Mouse (Mus musculus) liver, embryonic 11.5 days (tissue): ENCODE measurements around the gene Gatad1. TPM values are rescaled to one million over a fixed set of nuclear protein-coding genes. Genes with fewer than 3 reads are reported as not detected.

Experiments
- ATAC-seq: fragments of 200-750 bp; cut with Nextera tagmentation; replicated peaks from 2 replicates; pipeline ENCODE4 v1.8.0; 2017; ENCODE audit warnings: moderate number of reproducible peaks, mild to moderate bottlenecking, moderate TSS enrichment, moderate library complexity; ENCODE audit not compliant: low FRiP score
- DNase-seq: peaks from one replicate; pipeline ENCODE4 v3.0.0-alpha.2; 2017; ENCODE audit warnings: low spot score
- H3K27ac ChIP-seq: fragments of 300-500 bp; sonication (generic); 2 replicates; pipeline ENCODE4 v1.5.1; 2014; ENCODE audit warnings: mild to moderate bottlenecking, low read depth, low read length, control low read depth
- H3K27me3 ChIP-seq: fragments of 300-500 bp; sonication (generic); replicated peaks from 2 replicates; pipeline ENCODE4 v1.6.1; 2014; ENCODE audit warnings: low read length, mixed read lengths; ENCODE audit not compliant: control insufficient read depth, insufficient read depth
- H3K36me3 ChIP-seq: fragments of 300-500 bp; sonication (generic); 2 replicates; pipeline ENCODE4 v1.6.1; 2014; ENCODE audit warnings: mild to moderate bottlenecking, low read length, moderate library complexity, mixed read lengths; ENCODE audit not compliant: control insufficient read depth, insufficient read depth
- H3K4me1 ChIP-seq: fragments of 300-500 bp; sonication (generic); replicated peaks from 2 replicates; pipeline ENCODE4 v1.6.1; 2014; ENCODE audit warnings: low read length, mixed read lengths; ENCODE audit not compliant: control insufficient read depth, insufficient read depth
- H3K4me2 ChIP-seq: fragments of 300-500 bp; sonication (generic); 2 replicates; pipeline ENCODE4 v1.6.1; 2014; ENCODE audit warnings: mild to moderate bottlenecking, control low read depth, moderate library complexity
- H3K4me3 ChIP-seq: fragments of 300-500 bp; sonication (generic); 2 replicates; pipeline ENCODE4 v1.5.1; 2014; ENCODE audit warnings: low read depth, low read length, control low read depth
- H3K9ac ChIP-seq: fragments of 300-500 bp; sonication (generic); 2 replicates; pipeline ENCODE4 v1.6.1; 2014; ENCODE audit warnings: low read depth, low read length, control low read depth
- H3K9me3 ChIP-seq: fragments of 300-500 bp; sonication (generic); 2 replicates; pipeline ENCODE4 v1.6.1; 2016; ENCODE audit warnings: low read length, inconsistent platforms, mixed read lengths; ENCODE audit not compliant: control insufficient read depth
- WGBS: fragments of 180-500 bp; shearing (Covaris S2); extraction: QIAGEN DNeasy Blood & Tissue Kit; methylation state at CpG from one replicate; pipeline ENCODE4 v1.1.7; 2014; 5-methylcytosine and 5-hydroxymethylcytosine counted together
- microRNA-seq: library from miRNA; unstranded; fragments of <30 nt; microRNA quantifications from one replicate; pipeline ENCODE4, GENCODE M21; 2017; ENCODE audit warnings: borderline number of aligned reads
- polyA plus RNA-seq: library from polyadenylated mRNA; unstranded; fragments of >200 nt; fragmentation: Nextera tagmentation; extraction: Ambion mirVana; gene quantifications from 2 replicates; pipeline ENCODE4 v1.2.1, GENCODE M21; 2014

Gatad1 gene
- polyA plus RNA-seq, 1 experiment from 2014 or later: 43.2 TPM

DNA sequence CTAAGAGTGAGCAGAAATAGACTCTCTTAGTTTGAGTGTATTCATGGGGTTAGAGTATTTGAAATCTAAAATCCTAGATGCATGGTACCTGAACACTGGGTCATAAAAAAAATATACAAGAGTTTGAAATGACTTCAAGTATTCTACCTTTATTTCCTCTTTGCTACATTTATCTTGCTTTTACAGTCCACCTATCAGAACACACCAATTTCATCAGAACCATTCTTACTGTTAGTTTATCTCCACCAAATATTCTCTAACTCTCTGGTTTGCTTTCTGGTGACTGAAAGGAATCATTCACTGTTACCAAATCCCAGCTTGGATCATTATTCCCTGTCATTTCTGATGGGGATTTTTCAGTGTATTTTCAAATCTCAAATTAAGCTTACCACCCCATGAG lies 59.8 kb downstream of the Gatad1 start:
- no peak for ATAC-seq
- Histone ChIP-seq H3K9ac (no peak overlapping the region), H3K36me3 (0 out of 2 replicates have a peak, but pooled peaks cover 2% of the 10 kb centered on the region), H3K4me2 (peak overlapping the region; percentile 68), H3K9me3 (no peaks in the 10 kb centered on the region), H3K27me3 (no peaks in the 10 kb centered on the region), H3K27ac (no peak overlapping the region), H3K4me3 (peak overlapping the region; percentile 71), H3K4me1 (peaks cover 7% of the 10 kb centered on the region)
- DNase-seq: no peak

DNA sequence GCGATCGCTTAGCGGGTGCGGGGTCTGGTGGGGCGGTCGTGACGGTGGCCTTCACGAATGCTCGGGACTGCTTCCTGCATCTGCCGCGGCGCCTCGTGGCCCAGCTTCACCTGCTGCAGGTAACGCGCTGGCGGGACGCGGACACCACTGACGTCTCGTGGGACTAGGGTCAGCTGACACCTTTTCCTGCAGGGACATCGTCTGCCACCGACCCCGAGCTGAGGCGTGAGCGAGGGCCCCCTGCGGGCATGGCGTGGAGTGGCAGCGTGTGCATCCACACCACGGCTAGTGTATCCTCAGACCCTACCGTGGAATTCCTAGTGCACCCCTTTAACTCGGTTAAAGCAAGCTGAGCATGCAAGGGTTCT lies 60.6 kb downstream of the Gatad1 start, which contains the start of gene Rbm48:
Gene Rbm48, minus strand, starts transcription at position 187 of the 368 bp plus-strand sequence.
- peak; percentile 80 for ATAC-seq
- Histone ChIP-seq H3K4me1 (peaks cover 7% of the 10 kb centered on the region), H3K36me3 (peaks cover 3% of the 10 kb centered on the region), H3K27me3 (no peaks in the 10 kb centered on the region), H3K9me3 (no peaks in the 10 kb centered on the region), H3K27ac (peak within 1 kb of the TSS; percentile 57), H3K4me2 (peak within 1 kb of the TSS; percentile 77), H3K9ac (peak within 1 kb of the TSS; percentile 75), H3K4me3 (peak within 1 kb of the TSS; percentile 71)
- WGBS: under 1% methylated on average over 31 of the region's 31 CpGs
- peak; percentile 77 for DNase-seq

DNA sequence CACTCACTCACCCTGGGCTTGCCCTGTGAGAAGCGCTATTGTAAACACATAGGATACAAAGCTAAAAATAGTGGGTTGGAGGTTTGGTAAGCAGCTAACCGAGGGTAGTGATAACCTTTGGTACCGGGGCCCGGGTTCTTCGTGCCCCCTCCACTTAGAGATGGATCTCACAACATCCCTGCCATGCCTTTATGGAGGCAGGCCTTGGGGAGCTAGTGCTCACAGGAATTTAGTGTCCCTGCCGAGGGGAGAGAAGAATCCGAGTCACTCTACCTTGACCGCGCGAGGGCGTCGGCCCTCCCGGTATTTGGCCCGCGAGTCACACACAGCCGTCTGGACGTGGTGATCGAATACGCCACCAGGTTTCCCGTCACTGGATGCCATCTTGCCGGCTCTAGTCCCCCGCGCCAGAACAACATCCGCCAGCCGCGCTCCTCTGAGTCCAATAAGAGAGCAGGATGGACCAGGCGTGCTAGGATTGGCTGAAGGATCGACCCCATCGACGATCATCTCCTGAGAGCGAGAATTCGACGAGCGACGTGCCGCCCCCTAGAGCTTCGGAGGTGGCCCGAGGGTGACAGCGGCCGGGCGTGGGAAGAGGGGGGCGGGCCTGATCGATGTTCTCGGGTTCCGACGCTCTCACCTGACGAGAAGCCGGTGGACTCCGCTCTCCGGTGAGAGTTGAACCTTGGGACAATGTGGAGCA lies 61.1 kb downstream of the Gatad1 start, which contains the start of gene Pex1:
Gene Pex1, plus strand, starts transcription at position 374 of the 706 bp plus-strand sequence.
- under 1% methylated on average over 50 of the region's 50 CpGs for whole genome bisulfite sequencing
- peak; percentile 98 for ATAC-seq
- Histone ChIP-seq H3K27me3 (no peaks in the 10 kb centered on the region), H3K9me3 (no peaks in the 10 kb centered on the region), H3K9ac (peak within 1 kb of the TSS; percentile 75), H3K4me1 (peaks cover 7% of the 10 kb centered on the region), H3K27ac (peak within 1 kb of the TSS; percentile 57), H3K36me3 (peaks cover 9% of the 10 kb centered on the region), H3K4me2 (peak within 1 kb of the TSS; percentile 77), H3K4me3 (peak within 1 kb of the TSS; percentile 71)
- peak; percentile 91 for DNase-seq

Small RNA genes lying within 50 kb of the gene (microRNA-seq; reads per million reads assigned to microRNA genes)
- gene Gm22926: not detected
- gene Gm26238: not detected

Other genes with a start within 250 kb of the Gatad1 start
- 26.2 and 28.4 TPM in 2 replicates for gene Fam133b, start 113.4 kb downstream of the Gatad1 start, polyA plus RNA-seq
- gene 1700109H08Rik, start 85.6 kb downstream of the Gatad1 start, polyA plus RNA-seq: 1.8 and 3.1 TPM in 2 replicates
- gene Pex1, start 61.1 kb downstream of the Gatad1 start, polyA plus RNA-seq: 7.7 and 9.3 TPM in 2 replicates
- gene Rbm48, start 60.6 kb downstream of the Gatad1 start, polyA plus RNA-seq: 12.7 and 13.0 TPM in 2 replicates
- not detected in 2 replicates for gene Tmbim7, start 6.0 kb downstream of the Gatad1 start, polyA plus RNA-seq
- gene Ankib1, start 145.7 kb upstream of the Gatad1 start, polyA plus RNA-seq: 10.4 and 11.3 TPM in 2 replicates
- 38.2 and 38.8 TPM in 2 replicates for gene Krit1, start 146.0 kb upstream of the Gatad1 start, polyA plus RNA-seq
- not detected in 2 replicates for gene Lrrd1, start 188.0 kb upstream of the Gatad1 start, polyA plus RNA-seq
- 9.9 and 11.7 TPM in 2 replicates for gene Mterf1a, start 236.7 kb upstream of the Gatad1 start, polyA plus RNA-seq